Mouse (Mus musculus) G1E (cell line): Measurements from ENCODE around the gene Rhoj. TPM values are rescaled to one million over a fixed set of nuclear protein-coding genes. Genes with fewer than 3 reads are reported as not detected.
"Not testable (repeated sequence)": the region's sequence is repeated elsewhere in the genome, so short reads cannot be mapped to it uniquely, and the experiment has no call there.

Experiments used
- ATAC-seq: 2 replicates; pipeline ENCODE4 v1.8.0; 2016; ENCODE audit warnings: mild to moderate bottlenecking; ENCODE audit not compliant: insufficient number of reproducible peaks, poor library complexity, low FRiP score, severe bottlenecking; ENCODE audit errors: extremely low read depth
- DNase-seq: peaks from one replicate; pipeline ENCODE4 v3.0.0; 2012; ENCODE audit warnings: low spot score
- H3K27me3 ChIP-seq: 2 replicates; pipeline ENCODE4 v1.6.1; 2012; ENCODE audit warnings: mild to moderate bottlenecking, low read length, inconsistent platforms; ENCODE audit not compliant: insufficient read depth
- H3K36me3 ChIP-seq: replicated peaks from 2 replicates; pipeline ENCODE3; 2012; ENCODE audit warnings: mild to moderate bottlenecking, inconsistent platforms
- H3K4me1 ChIP-seq: 2 replicates; pipeline ENCODE4 v1.6.1; 2012; ENCODE audit warnings: low read depth, low read length, inconsistent platforms, mixed read lengths; ENCODE audit not compliant: insufficient read depth
- H3K4me3 ChIP-seq: 2 replicates; pipeline ENCODE4 v1.5.1; 2012; ENCODE audit warnings: low read depth, mild to moderate bottlenecking, inconsistent platforms, low read length, moderate library complexity, mixed read lengths
- H3K9me3 ChIP-seq: replicated peaks from 2 replicates; pipeline ENCODE4 v1.6.1; 2012; ENCODE audit warnings: inconsistent platforms
- CTCF ChIP-seq: IDR thresholded peaks from 2 replicates; pipeline ENCODE4 v1.5.1; 2012; ENCODE audit warnings: low read depth, low read length, inconsistent platforms, mixed read lengths
- GATA1 ChIP-seq: IDR thresholded peaks from 2 replicates; pipeline ENCODE4 v1.6.1; 2012; ENCODE audit warnings: borderline replicate concordance, low read length, inconsistent platforms, mixed read lengths
- GATA2 ChIP-seq: IDR thresholded peaks from 2 replicates; pipeline ENCODE4 v1.6.1; 2012; ENCODE audit warnings: low read depth, low read length, inconsistent platforms, borderline replicate concordance
- POLR2AphosphoS5 ChIP-seq: IDR thresholded peaks from 2 replicates; pipeline ENCODE4 v1.6.1; 2012; ENCODE audit warnings: low read depth, low read length, inconsistent platforms; ENCODE audit not compliant: insufficient replicate concordance
- TAL1 ChIP-seq: conservative IDR thresholded peaks from 2 replicates; pipeline ENCODE4 v1.6.1; 2012; ENCODE audit warnings: low read depth, low read length, inconsistent platforms, mixed read lengths
- polyA plus RNA-seq: library from polyadenylated mRNA; stranded (reverse); fragments of >175 nt; gene quantifications from 2 replicates; pipeline ENCODE4 v1.2.3, GENCODE M21; 2012
- total RNA-seq, 2 experiments: library from RNA; stranded (forward) in 1 of 2; stranded (reverse) in 1 of 2; fragments of 200-1000 nt in 1 of 2; fragments of >200 nt in 1 of 2; fragmentation: Nextera tagmentation in 1 of 2; gene quantifications; 2 replicates each; pipeline ENCODE4 v1.2.3; 2014 to 2017

Rhoj gene
- total and polyA plus RNA-seq, 3 experiments, result 0.22 TPM; not detected in 2

DNA sequence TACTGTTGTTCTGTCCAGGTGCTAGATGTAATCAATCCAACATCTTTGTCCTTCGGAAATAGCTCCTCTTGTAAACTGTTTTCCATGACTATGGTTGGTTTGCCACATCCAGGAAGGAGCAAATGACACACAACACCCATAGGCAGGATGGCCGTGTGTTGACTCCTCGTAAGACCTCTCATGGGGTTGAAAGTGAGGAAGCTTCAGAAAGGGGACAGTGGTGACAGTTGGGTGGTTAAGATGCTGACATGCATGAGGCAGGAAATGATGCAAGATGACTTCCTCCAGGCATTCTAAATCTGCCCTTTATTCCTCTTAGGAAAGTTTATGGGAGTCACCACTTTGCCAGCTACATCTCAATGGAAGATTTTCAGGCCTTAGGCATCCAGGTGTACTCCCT lies 31.8 kb downstream of the Rhoj start:
- no peaks in the 10 kb centered on the region for H3K4me1 ChIP-seq
- TF ChIP-seq GATA2 (no peak), GATA1 (no peak), CTCF (no peak), POLR2AphosphoS5 (no peak)
- H3K27me3 ChIP-seq, result peaks cover 1% of the 10 kb centered on the region; the same call in 1 of the 2 replicates
- H3K4me3 ChIP-seq, result no peak overlapping the region
- DNase-seq, result no peak
- H3K9me3 ChIP-seq, result no peaks in the 10 kb centered on the region
- no peaks in the 10 kb centered on the region for H3K36me3 ChIP-seq
- no peak for ATAC-seq

GRCm38 (mm10) chr12:75340331-75340730 lies 32.2 kb downstream of the Rhoj start:
- Histone ChIP-seq H3K4me3 (no peak overlapping the region), H3K27me3 (peaks cover 2% of the 10 kb centered on the region; the same call in 1 of the 2 replicates), H3K4me1 (no peaks in the 10 kb centered on the region), H3K36me3 (no peaks in the 10 kb centered on the region), H3K9me3 (no peaks in the 10 kb centered on the region)
- no peak for TF ChIP-seq TAL1
- TF ChIP-seq POLR2AphosphoS5, result no peak
- no peak for TF ChIP-seq GATA1
- TF ChIP-seq GATA2, result no peak
- TF ChIP-seq CTCF, result no peak
- ATAC-seq (no peak), DNase-seq (no peak)

DNA sequence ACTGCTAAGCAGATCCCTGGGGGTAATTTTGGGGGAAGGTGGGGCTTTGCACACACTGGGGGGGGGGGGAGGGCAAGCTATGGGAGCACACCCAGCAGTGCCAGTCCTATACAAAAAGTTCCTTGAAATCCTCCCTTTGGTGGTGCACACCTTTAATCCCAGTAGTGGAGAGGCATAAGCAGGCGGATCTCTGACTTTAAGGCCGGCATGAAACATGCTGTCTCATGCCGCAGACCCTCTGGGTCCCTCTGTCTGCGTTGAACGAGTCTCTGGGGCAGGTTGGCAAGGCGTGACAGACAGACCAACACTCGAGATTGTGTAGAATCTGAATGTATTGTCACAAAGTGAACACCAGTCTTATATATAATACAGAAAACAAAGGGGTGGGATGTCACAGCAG lies 40.4 kb downstream of the Rhoj start:
- Histone ChIP-seq H3K4me3 (no peak overlapping the region), H3K4me1 (no peaks in the 10 kb centered on the region), H3K27me3 (peaks cover 20% of the 10 kb centered on the region; the same call in 1 of the 2 replicates), H3K9me3 (no peaks in the 10 kb centered on the region), H3K36me3 (no peaks in the 10 kb centered on the region)
- ATAC-seq, result no peak
- TF ChIP-seq GATA1, result no peak
- no peak for TF ChIP-seq TAL1
- no peak for TF ChIP-seq POLR2AphosphoS5
- no peak for TF ChIP-seq GATA2
- no peak for TF ChIP-seq CTCF
- DNase-seq, result no peak

GRCm38 (mm10) chr12:75349537-75349936 lies 41.4 kb downstream of the Rhoj start:
- not testable (repeated sequence) for H3K36me3 ChIP-seq, H3K9me3 ChIP-seq, H3K4me1 ChIP-seq, ATAC-seq, DNase-seq, H3K4me3 ChIP-seq
- H3K27me3 ChIP-seq, result peaks cover 20% of the 10 kb centered on the region; the same call in 1 of the 2 replicates

GRCm38 (mm10) chr12:75350750-75351149 lies 42.6 kb downstream of the Rhoj start:
- H3K27me3 ChIP-seq, result peaks cover 24% of the 10 kb centered on the region; the same call in 1 of the 2 replicates
- DNase-seq (no peak), ATAC-seq (no peak)
- no peaks in the 10 kb centered on the region for H3K9me3 ChIP-seq
- H3K36me3 ChIP-seq, result no peaks in the 10 kb centered on the region
- TF ChIP-seq TAL1, result no peak
- H3K4me3 ChIP-seq, result no peak overlapping the region
- H3K4me1 ChIP-seq, result no peaks in the 10 kb centered on the region

GRCm38 (mm10) chr12:75351846-75352245 lies 43.7 kb downstream of the Rhoj start:
- TF ChIP-seq TAL1, result no peak
- TF ChIP-seq GATA1, result no peak
- no peak for TF ChIP-seq GATA2
- TF ChIP-seq CTCF, result no peak
- TF ChIP-seq POLR2AphosphoS5, result no peak
- ATAC-seq, result no peak

DNA sequence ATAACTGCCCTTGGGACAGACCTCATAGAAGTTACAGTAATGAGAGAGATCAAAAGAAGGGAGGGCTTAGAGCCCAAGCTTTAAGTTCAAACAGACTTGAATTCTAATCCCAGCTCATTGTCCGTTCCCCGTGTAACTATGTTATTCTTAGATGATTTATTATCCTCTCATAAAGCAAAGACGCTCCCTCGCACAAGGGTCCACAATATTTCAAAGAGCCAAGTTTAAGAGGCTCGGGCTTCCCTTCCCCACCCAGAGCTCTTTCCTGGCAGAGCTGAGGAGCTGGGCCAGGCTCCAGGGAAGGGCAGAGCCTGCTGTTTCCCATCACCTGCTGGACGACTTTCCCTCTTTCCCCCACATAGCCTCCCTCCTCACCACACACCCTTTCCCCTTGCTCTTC lies 44.3 kb downstream of the Rhoj start:
- no peak for ATAC-seq
- no peak for TF ChIP-seq TAL1
- no peak for TF ChIP-seq CTCF
- no peak for TF ChIP-seq GATA2
- TF ChIP-seq GATA1, result no peak
- no peak for TF ChIP-seq POLR2AphosphoS5
- Histone ChIP-seq H3K4me1 (peaks cover 3% of the 10 kb centered on the region; the same call in 1 of the 2 replicates), H3K9me3 (no peaks in the 10 kb centered on the region), H3K36me3 (no peaks in the 10 kb centered on the region), H3K4me3 (no peak overlapping the region), H3K27me3 (peaks cover 19% of the 10 kb centered on the region; the same call in 1 of the 2 replicates)
- no peak for DNase-seq

More at GRCm38 (mm10) chr12:75351846-75352245, 43.7 kb downstream of the Rhoj start:
- peaks cover 3% of the 10 kb centered on the region; the same call in 1 of the 2 replicates for H3K4me1 ChIP-seq
- H3K27me3 ChIP-seq, result peaks cover 19% of the 10 kb centered on the region; the same call in 1 of the 2 replicates
- H3K36me3 ChIP-seq, result no peaks in the 10 kb centered on the region
- no peaks in the 10 kb centered on the region for H3K9me3 ChIP-seq
- DNase-seq, result no peak
- no peak overlapping the region for H3K4me3 ChIP-seq
